Mouse (Mus musculus) adrenal gland, postnatal 4 days (tissue): ENCODE data around the gene Pcsk1n. TPM values are rescaled to one million over a fixed set of nuclear protein-coding genes. Genes with fewer than 3 reads are reported as not detected.
A peak's percentile ranks its signal among the peaks of the same experiment; 100 is the strongest.
"Not testable (repeated sequence)": the region's sequence is repeated elsewhere in the genome, so short reads cannot be mapped to it uniquely, and the experiment has no call there.

Experiments used
- DNase-seq, 2 experiments: peaks; one replicate each; pipeline ENCODE4 v3.0.0; 2021 to 2022; ENCODE audit warnings: low spot score in 2 of 2, mixed read lengths in 2 of 2
- long read RNA-seq, 2 experiments: library from polyadenylated mRNA; stranded (forward); transcript quantifications; one replicate each; pipeline ENCODE4 v2.0.0; 2021
- total RNA-seq, 2 experiments: library from RNA; stranded (reverse); gene quantifications; 2 replicates each; pipeline ENCODE4 v1.2.3; 2021

Pcsk1n gene
- 10 to 100 TPM; 63.6 to 65.7 TPM for total RNA-seq
- long read RNA-seq, experiment 1, transcript Pcsk1n-201 (3 exons, 2,193 nt) = major isoform, 229 of 255 reads
- long read RNA-seq, experiment 1, partial matches to known transcripts = 26 of 255 reads
- long read RNA-seq, experiment 1, other reads (novel, unspliced or antisense) = 0 of 255 reads
- long read RNA-seq, experiment 2, transcript Pcsk1n-201 (3 exons, 2,193 nt) = major isoform, 183 of 232 reads
- long read RNA-seq, experiment 2, partial matches to known transcripts = 9 of 232 reads
- long read RNA-seq, experiment 2, other reads (novel, unspliced or antisense) = 40 of 232 reads

DNA sequence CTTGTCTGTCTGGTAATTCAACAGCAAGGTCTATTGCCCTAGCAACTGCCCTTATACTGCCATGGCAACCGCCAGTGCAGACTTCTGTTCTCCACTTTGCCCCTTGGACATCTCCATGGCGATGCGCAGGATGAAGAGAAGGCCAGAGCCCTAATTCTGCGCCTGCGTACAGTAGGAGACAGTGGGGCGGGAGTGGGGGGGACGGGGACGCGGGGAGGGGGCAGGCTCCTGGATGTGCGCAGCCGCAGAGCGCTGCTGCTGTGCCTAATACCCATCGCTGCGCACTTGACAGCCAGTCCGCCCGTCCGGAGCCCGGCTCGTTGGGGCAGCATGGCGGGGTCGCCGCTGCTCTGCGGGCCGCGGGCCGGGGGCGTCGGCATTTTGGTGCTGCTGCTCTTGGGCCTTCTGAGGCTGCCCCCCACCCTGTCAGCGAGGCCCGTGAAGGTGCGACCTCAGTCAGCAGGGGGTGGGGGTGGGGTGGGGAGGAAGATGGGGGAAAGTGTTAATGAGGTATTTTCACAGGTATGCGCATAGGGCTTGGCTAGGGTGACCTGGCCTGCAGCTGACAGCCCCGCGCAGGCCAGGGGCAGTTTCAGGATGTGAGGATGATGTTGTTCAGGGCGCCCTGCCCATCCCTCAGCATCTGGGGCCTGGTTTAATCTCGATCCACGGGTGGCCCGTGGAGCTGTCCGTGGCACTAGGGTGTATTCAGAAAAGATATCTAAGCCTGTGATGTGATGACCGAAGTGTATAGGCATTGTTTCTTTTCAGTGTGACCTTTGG lies at the start of gene Pcsk1n:
Gene Pcsk1n, plus strand, starts transcription at position 222 of the 783 bp plus-strand sequence.
- DNase-seq = no peak

DNA sequence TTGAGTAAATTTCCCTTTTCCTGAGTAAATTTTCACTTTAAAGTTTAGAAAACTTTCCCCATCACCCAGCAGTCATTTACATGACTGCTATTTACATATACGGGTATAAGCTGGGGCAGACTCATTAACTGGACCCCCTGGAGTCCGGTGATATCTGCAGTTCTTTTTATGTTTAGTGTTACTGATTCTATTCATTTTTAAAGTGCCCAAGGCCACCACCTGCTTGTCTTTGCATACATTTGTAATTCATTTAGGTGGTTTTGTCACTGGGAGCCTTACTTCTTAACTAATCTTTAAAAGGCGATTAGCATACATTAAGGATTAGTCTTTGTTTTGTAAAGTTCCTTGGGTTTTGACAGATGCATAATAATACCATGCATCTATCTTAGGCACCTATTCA lies 49.8 kb upstream of the Pcsk1n start:
- no peak for DNase-seq

DNA sequence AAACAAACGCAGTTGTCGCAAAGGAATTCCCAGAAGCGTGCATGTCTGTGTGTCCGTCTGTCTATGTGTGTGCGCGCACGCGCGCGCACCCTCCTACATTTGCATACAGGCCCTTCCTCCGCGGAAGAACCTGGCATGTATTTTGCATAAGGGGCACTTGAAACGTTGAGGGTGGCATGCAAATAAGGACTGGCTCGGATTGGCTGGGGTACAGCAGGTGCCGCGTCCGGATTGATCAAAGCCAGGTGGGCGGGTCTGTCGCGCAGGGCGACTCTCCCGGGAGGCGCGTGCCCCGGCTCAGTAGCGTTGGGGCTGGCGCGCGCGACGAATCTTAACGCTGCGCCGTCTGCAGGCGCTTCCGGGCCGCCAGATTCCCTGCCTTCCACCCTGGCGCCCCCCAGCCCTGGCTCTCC lies 41.6 kb upstream of the Pcsk1n start, which contains the start of gene Pim2:
Gene Pim2, plus strand, starts transcription at position 256 of the 413 bp plus-strand sequence.
- DNase-seq = peak; percentile 36 to 57

DNA sequence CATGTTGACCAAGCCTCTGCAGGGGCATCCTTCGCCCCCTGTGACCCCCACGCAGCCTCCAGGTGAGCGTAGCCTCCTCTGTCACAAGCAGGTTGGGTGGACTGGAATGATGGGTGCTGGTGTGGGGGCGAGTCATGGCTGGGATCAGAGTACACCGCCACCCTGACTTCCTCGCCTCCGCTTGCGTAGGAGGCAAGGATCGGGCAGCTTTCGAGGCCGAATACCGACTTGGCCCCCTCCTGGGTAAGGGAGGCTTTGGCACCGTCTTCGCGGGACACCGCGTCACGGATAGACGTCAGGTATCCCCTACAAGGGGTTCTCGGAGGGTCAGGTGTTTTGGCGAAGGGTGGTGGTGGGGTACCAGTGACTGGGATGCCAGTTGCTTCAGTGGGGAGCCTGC lies 41.1 kb upstream of the Pcsk1n start:
- no peak for DNase-seq

DNA sequence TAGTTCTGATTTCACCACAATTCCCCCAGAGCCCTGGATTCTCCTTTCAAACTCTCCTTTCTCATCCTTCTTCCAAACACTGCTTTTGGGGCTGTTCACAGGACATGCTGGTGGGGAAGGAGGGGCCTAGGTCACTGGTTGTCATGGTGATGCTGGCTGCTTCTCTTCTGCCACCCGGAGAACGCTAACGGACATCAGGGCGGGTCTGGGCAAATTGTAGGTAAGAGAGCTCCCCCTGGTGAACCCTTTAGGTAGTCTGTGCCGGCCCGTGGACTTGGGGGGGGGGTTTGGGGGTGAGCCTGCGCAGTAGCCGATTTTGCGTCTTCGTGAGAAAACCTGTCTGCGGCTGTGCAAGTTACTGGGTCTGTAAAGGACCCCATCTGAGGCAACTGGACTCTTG lies 39.8 kb upstream of the Pcsk1n start:
- DNase-seq = peak in 1 of 2 experiments; percentile 36

DNA sequence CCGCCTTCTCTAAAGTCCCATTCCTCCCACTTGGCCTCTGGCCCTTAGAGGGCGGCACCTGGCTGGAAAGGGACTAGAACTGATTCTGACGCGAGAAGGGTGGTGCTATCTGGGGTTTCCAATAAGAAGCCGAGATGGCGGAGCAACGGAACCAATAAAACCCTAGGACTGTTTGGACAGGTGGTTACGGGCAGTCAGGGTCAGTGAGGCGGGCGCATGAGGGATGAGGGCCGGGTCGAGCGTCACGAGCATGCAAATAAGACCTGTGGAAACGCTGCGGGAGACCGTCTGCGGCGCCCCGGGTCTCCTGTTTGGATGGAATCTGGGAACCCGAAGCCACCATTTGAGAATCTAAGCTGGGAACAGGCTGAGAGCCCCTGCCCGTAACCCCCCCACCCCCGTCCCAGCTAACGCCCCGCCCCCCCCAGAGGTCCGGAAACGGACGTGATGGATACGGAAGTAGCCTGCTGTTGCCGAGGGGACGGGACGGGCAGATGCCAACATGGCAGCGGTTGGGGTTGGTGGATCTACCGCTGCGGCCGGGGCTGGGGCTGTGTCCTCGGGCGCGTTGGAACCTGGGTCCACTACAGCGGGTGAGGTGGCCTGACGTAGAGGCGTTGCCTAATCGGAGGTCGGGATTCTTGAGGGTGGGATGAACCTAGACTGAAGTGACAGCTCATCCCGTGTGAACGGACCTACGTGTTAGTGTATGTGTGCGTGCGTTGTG lies 35.6 kb upstream of the Pcsk1n start, which contains the start of gene Slc35a2:
Gene Slc35a2, plus strand, starts transcription at position 188 of the 727 bp plus-strand sequence.
- DNase-seq = peak; percentile 30 to 60

DNA sequence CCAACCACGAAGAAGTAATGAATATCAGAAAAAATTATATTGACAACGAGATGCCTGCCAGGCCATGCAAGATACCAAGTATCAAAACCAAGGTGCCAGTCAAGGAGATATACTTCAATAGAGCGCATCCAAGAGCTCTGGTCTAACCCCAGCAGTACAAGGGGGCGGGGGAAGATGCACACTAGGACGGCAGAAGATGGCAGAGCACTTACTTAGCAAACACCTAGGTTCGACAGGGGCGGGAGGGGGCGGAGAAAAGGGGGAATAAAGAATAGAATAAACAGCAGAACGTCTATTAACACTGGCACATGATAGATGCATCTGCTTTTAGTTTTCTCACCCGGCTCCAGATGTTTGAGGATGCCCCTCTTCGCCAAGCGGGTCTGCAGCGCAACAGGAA lies 21.4 kb upstream of the Pcsk1n start:
- no peak for DNase-seq

DNA sequence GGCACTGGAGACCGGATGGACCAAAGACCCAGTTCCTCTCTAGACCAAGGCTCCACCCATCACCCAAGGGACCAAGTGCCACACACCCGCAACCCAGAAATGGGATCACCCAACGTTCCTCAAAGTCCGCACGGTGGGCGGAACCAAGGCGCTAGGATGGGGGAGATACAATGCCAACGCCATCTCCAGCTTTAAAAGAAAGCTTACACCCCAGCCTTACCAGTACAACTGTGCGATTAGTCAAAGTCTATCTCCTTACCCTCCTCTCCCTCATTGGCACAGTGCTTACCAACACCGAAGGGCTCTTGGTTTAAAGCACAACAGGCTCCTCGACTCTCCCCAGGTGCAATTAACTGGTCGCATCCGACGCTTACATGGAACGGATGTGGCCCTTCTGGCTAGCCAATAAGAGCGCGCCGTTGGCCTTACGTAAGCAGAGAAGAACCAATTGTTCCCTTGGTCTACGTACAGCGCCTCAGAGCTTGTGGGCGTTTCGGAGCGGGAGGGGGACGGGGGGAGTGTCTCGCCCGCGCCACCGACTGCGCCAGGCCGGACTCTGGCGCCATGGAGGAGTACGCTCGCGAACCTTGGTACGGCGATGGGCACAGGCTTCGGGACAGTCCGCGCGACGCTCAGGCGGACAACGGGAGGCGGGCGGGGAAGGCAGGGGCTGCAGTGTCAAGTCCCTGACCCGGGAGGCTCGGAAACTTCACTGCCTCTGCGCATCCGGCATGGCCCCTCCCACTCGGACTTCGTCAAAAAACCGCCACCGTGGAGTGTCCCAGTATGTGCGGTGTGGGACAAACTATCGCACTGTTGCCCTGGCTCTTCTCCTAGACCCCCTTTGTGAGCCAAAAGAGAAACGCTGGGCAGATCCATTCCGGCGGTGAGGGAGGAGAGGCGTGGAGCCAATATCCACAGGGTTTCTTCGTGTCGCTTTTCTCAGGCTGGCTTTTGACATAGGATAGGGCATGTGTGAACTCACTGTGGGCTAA lies 20.4 kb upstream of the Pcsk1n start, which contains the start of the genes Pqbp1 and Timm17b:
Gene Pqbp1, minus strand, starts transcription at position 390 of the 995 bp plus-strand sequence.
Gene Timm17b, plus strand, starts transcription at position 478 of the 995 bp plus-strand sequence.
- DNase-seq = peak; percentile 35 to 66

DNA sequence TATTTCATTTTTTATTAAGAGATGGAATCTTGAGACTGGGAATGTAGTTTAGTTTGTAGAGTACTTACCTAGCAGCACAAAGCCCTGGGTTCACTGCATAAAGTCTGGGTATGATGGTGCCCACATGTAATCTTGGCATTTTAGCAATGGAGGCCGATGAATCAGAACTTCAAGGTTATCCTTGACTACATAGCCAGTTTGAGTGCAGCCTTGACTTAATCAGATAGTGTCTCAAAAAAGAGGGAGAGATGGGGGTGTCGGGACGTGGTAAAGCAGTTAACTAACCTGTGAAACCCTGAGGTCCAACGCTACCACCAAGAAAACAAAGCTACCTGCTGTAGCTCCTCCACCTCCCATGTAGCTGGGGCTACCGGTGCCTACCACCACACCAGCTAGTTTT lies 15.2 kb upstream of the Pcsk1n start:
- DNase-seq = no peak

DNA sequence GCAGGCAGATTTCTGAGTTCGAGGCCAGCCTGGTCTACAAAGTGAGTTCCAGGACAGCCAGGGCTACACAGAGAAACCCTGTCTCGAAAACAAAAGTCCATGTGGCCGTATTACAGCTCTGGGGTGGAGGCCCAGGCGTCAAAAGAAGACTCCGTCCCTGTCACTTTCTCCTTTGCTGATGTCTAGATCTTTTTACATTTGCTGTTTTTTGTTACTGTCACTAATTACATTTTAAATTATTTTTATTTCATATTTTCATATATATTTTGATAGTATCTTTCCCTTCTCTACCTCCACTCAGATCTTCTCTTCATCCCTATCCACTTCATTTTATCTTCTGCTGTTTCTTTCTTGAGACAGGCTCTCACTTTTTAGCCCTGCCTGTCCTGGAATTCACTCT lies 11.9 kb upstream of the Pcsk1n start, which contains the start of gene Gm10491:
Gene Gm10491, minus strand, starts transcription at position 101 of the 400 bp plus-strand sequence.
- DNase-seq = no peak

DNA sequence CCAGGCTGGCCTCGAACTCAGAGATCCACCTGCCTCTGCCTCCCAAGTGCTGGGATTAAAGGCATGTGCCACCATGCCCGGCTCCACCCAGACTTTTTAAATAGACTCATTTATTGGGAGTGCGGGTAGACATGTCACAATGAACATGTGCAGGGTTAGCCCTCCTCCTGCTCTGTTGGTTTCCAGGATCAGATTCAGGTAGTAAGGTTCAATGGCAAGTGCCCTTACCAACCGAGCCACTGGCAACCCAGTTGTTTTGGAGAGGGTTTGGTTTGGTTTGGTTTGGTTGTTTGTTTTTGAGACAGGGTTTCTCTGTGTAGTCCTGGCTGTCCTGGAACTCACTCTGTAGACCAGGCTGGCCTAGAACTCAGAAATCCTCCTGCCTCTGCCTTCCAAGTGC lies 10.4 kb upstream of the Pcsk1n start, which contains the start of gene Gm10490:
Gene Gm10490, plus strand, starts transcription at position 301 of the 400 bp plus-strand sequence.
- not testable (repeated sequence) for DNase-seq

DNA sequence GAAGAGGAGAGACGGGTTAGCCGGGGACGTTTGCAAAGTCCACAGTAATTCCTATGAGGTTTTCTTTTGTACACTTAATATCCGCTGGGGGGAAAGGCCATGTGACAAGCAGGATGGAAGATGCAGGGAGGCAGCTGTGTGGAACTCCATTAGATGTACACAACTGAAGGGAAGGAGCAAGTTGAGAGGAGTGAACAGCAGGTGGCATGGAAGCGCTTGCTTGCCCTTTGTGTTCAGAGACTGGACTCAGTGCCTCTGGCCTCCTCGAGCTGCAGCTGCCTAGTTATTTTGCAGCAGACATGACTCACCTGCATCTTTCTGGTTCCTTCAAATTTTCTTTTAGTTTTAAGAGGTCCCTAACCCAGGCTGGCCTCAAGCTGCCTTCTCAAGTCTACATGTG lies 9.1 kb upstream of the Pcsk1n start:
- no peak for DNase-seq

DNA sequence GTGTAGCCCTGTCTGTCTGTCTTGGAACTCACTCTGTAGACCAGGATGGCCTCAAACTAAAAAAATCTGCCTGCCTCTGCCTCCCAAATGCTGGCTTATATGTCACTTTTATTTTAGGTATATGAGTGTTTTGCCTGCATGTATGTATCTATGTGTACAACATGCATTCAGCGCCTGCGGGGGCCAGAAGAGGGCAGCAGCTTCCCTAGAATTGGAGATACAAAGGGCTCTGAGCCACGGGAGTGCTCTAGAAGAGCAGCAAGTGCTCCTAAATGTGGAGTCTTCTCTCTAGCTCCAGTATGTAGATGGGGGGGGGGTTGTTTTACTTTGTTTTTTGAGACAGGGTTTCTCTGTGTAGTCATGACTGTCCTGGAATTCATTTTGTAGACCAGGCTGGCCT lies 4.0 kb upstream of the Pcsk1n start:
- DNase-seq = not testable (repeated sequence)

DNA sequence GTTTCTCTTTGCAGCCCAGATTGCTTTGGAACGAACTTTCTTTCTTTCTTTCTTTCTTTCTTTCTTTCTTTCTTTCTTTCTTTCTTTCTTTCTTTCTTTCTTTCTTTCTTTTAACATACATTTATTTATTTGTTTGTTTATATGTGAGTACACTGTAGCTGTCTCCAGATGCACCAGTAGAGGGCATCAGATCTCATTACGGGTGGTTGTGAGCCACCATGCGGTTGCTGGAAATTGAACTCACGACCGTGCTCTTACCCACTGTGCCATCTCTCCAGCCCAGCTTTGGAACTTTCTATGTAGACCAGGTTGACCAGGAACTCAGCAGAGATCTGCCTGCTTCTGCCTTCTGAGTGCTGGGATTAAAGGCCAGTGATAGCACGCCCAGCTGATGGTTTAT lies 1.7 kb upstream of the Pcsk1n start:
- not testable (repeated sequence) for DNase-seq

DNA sequence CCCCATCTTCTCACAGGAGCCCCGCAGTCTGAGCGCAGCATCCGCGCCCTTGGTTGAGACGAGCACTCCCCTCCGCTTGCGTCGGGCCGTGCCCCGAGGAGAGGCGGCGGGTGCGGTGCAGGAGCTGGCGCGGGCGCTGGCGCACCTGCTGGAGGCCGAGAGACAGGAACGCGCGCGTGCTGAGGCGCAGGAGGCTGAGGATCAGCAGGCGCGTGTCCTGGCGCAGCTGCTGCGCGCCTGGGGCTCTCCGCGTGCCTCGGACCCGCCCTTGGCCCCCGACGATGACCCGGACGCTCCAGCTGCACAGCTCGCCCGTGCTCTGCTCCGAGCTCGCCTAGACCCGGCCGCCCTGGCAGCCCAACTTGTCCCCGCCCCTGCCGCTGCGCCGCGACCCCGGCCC lies 2.4 kb downstream of the Pcsk1n start:
- no peak for DNase-seq

DNA sequence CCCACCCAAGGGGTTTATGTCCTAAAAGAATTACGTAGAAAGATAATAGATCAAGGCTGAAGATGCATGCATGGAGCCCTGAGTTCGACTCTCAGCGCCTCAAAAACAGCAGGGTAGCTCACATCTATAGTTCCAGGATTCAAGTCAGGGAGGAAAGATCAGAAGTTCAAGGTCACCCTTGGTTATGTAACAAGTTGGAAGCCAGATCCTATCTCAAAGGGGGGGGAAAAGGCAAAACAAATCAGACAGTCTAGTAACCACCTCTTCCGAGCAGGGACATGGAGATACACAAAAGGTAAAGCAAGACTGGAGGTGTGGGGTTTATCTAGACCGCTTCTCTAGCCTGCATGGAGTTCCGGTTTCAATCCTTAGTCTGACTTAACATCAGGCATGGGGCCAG lies 6.6 kb downstream of the Pcsk1n start:
- no peak for DNase-seq

DNA sequence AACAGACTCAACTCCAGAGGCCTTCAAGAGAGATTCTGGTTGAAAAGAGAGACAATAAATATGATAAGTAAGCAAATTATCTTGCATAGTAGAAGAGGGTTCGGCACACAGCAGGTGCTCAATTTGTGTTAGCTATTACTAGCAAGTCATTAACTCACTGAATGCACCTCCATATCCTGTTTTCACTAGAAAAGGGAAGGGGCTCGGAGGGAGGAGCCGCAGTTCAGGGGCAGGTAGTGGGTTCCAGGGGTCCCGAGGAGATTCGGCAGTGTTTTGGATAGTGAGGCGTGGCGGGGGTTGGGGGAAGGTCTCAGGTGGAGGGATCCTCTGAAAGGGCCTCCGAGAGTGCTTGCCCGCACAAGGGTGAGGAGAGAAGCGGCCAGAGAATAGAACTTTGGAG lies 7.5 kb downstream of the Pcsk1n start:
- DNase-seq = no peak

DNA sequence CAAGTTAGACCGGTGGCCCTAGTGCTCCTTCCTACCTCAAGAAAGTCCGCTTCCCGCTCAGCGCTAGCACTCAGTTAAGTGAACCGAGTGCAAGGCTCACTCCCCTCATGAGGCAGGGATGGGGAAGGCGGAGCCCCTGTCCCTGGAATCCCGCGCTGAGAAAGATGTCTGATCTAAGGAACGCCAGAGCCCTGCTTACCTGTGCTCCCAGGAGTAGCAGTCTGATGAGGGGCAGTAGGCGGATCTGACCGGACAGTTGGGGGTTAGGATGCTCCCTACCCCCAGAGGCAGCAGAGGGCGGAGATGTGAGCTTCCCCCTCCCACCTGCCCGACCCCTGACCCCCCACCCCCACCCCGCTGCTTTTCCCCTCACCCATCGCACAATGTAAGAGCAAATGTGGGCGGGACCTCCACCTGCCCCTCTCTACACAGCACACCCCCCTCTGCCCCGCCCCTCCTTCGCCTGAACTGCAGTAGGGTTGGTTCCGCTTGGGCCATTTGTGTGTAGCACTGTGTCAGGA lies 8.7 kb downstream of the Pcsk1n start, which contains the start of gene Eras:
Gene Eras, minus strand, starts transcription at position 338 of the 521 bp plus-strand sequence.
- no peak for DNase-seq

DNA sequence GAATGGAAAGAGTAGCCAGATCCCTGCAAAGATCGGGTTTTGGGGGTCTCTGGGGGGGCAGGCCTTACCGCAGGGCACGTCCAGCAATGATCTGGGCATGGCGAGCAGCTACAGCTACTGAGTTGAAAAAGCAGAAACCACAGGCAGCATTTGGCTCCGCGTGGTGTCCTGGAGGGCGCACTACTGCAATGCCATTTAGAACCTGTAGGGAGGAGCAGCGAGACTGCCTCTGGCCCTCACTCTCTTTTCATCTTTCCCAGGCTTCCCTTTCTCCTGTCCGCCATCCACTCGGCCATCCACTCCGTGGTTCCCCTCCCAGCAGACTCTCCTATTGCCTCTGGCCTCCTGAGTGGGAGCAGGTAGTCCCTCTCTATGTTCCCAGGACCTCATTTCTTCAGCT lies 17.3 kb downstream of the Pcsk1n start:
- no peak for DNase-seq

DNA sequence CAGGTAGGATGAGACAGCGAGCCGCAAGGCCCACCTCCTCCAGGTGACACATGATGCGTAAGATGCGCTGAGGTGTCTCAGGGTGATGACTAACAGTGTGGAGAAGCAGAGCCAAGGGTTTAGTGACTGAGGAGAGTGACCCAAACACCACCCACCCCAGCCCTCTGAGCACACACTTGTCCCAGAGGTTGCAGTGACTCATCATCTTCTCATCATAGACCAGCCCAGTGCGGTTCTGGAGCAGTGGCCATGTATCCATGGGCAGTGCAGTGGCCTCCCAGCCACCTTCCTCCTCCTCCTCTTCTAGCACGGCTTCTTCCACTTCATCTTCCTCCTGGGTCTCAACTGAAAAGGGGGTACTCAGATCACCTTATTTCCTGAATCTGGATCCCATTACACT lies 18.0 kb downstream of the Pcsk1n start:
- no peak for DNase-seq
